In genomic region chr10:96080440-96081381, GRCm38 (mm10) we compare ENCODE assay signal across 10 mouse cellular contexts. TPM values are rescaled to one million over a fixed set of nuclear protein-coding genes. Genes with fewer than 3 reads are reported as not detected.
DNase-seq lines count a peak whose midpoint lies in the region; ATAC-seq and TF ChIP-seq lines count a peak whose summit lies in the region.
"Had no signal": no experiment of that assay in that cellular context is flagged by ENCODE, and none has a peak within 500 bp of the region (broad histone marks: within the 10 kb centered on the region; RNA-seq: fewer than 3 reads in every experiment).

No protein-coding gene starts in this region.

- no peaks in the 10 kb centered on the region for H3K27me3 ChIP-seq in kidney, embryonic 16.5 days (ENCODE audit: insufficient read depth, low read length)
- H3K27me3 ChIP-seq in embryonic facial prominence, embryonic 11.5 days (ENCODE audit: control insufficient read depth, insufficient read depth, low read length), result no peaks in the 10 kb centered on the region
- H3K27me3 ChIP-seq in liver, postnatal 0 days (ENCODE audit: insufficient read depth, low read length), result no peaks in the 10 kb centered on the region
- H3K27me3 ChIP-seq: neural tube, embryonic 12.5 days had no signal

- H3K4me3 ChIP-seq in kidney, embryonic 16.5 days (ENCODE audit: low read length), result no peak overlapping the region
- H3K4me3 ChIP-seq in embryonic facial prominence, embryonic 11.5 days (ENCODE audit: low read depth, low read length), result no peak overlapping the region
- H3K4me3 ChIP-seq in liver, postnatal 0 days (ENCODE audit: low read depth, low read length), result no peak overlapping the region
- H3K4me3 ChIP-seq: neural tube, embryonic 12.5 days had no signal

- WGBS in kidney, embryonic 16.5 days, result 64% methylated on average over 21 of the region's 21 CpGs
- WGBS in embryonic facial prominence, embryonic 11.5 days, result 55% methylated on average over 21 of the region's 21 CpGs
- WGBS in liver, postnatal 0 days (ENCODE audit: insufficient replicate concordance), result 50% methylated on average over 21 of the region's 21 CpGs

- no peak overlapping the region for H3K4me2 ChIP-seq in kidney, embryonic 16.5 days (replicated peaks; ENCODE audit: low read depth, low read length)
- H3K4me2 ChIP-seq in embryonic facial prominence, embryonic 11.5 days (ENCODE audit: low read depth, low read length), result no peak overlapping the region
- no peak overlapping the region for H3K4me2 ChIP-seq in liver, postnatal 0 days (ENCODE audit: low read depth, low read length)
- H3K4me2 ChIP-seq: neural tube, embryonic 12.5 days had no signal

- no peaks in the 10 kb centered on the region for H3K36me3 ChIP-seq in kidney, embryonic 16.5 days (ENCODE audit: insufficient read depth, low read length)
- H3K36me3 ChIP-seq in embryonic facial prominence, embryonic 11.5 days (replicated peaks; ENCODE audit: control insufficient read depth, insufficient read depth, low read depth, low read length), result no peaks in the 10 kb centered on the region
- H3K36me3 ChIP-seq in liver, postnatal 0 days (replicated peaks; ENCODE audit: insufficient read depth, low read length), result no peaks in the 10 kb centered on the region
- H3K36me3 ChIP-seq: neural tube, embryonic 12.5 days had no signal

- ATAC-seq in kidney, embryonic 16.5 days (ENCODE audit: low FRiP score, low TSS enrichment), result no peak
- ATAC-seq in embryonic facial prominence, embryonic 11.5 days (replicated peaks; ENCODE audit: insufficient number of reproducible peaks, low FRiP score, low TSS enrichment, low read depth), result no peak
- ATAC-seq in liver, postnatal 0 days, result no peak
- no peak for ATAC-seq in activated CD4-positive, CD25-positive, alpha-beta regulatory T cell, adult 4 months

- DNase-seq in kidney, adult 9 months, result peak; percentile 20
- peak; percentile 61 for DNase-seq in NIH3T3 (ENCODE audit: low read depth)
- DNase-seq in embryonic facial prominence, embryonic 11.5 days (ENCODE audit: low spot score), result peak; percentile 61
- DNase-seq in liver, postnatal 0 days, result peak; percentile 27
- DNase-seq in frontal cortex, postnatal 36 days (ENCODE audit: low spot score in 2 of 2), result no peak
- no peak for DNase-seq in testis, postnatal 10 days (ENCODE audit: low spot score)

- no peak for TF ChIP-seq EP300 in liver, postnatal 0 days (IDR thresholded peaks at IDR 0.05; ENCODE audit: low read depth)

- no peaks in the 10 kb centered on the region for H3K9me3 ChIP-seq in kidney, embryonic 16.5 days (ENCODE audit: low read length)
- H3K9me3 ChIP-seq in embryonic facial prominence, embryonic 11.5 days (replicated peaks; ENCODE audit: control insufficient read depth, low read length), result no peaks in the 10 kb centered on the region
- no peaks in the 10 kb centered on the region for H3K9me3 ChIP-seq in liver, postnatal 0 days (ENCODE audit: low read length)
- H3K9me3 ChIP-seq: neural tube, embryonic 12.5 days had no signal

- H3K4me1 ChIP-seq in kidney, embryonic 16.5 days (ENCODE audit: insufficient read depth, low read length), result no peaks in the 10 kb centered on the region
- H3K4me1 ChIP-seq in embryonic facial prominence, embryonic 11.5 days (ENCODE audit: control insufficient read depth, insufficient read depth, low read length), result no peaks in the 10 kb centered on the region
- H3K4me1 ChIP-seq in liver, postnatal 0 days (ENCODE audit: insufficient read depth), result no peaks in the 10 kb centered on the region

- no peak overlapping the region for H3K9ac ChIP-seq in kidney, embryonic 16.5 days (replicated peaks; ENCODE audit: low read length)
- H3K9ac ChIP-seq in embryonic facial prominence, embryonic 11.5 days (replicated peaks; ENCODE audit: low read length), result no peak overlapping the region
- no peak overlapping the region for H3K9ac ChIP-seq in liver, postnatal 0 days (replicated peaks)
- H3K9ac ChIP-seq: neural tube, embryonic 12.5 days had no signal

- H3K27ac ChIP-seq in kidney, embryonic 16.5 days (ENCODE audit: low read length), result no peak overlapping the region
- H3K27ac ChIP-seq in embryonic facial prominence, embryonic 11.5 days (replicated peaks; ENCODE audit: low read depth, low read length), result no peak overlapping the region
- H3K27ac ChIP-seq in liver, postnatal 0 days (ENCODE audit: low read depth), result no peak overlapping the region
- H3K27ac ChIP-seq: neural tube, embryonic 12.5 days had no signal

- TF ChIP-seq CTCF in liver, postnatal 0 days (IDR thresholded peaks at IDR 0.05; ENCODE audit: low read depth), result peak; percentile 84

RNA-seq across cellular contexts. Expression of gene Gm5426, which starts 55.7 kb away (rescaled TPM):
- polyA plus RNA-seq in kidney, embryonic 16.5 days (2015; fragmentation: Nextera tagmentation; extraction: Ambion mirVana), result not detected in 2 replicates
- not detected in 2 replicates for polyA plus RNA-seq in embryonic facial prominence, embryonic 11.5 days (2014; fragmentation: Nextera tagmentation; extraction: Ambion mirVana)
- polyA plus RNA-seq in liver, postnatal 0 days (2015; fragmentation: Nextera tagmentation; extraction: Ambion mirVana), result not detected in 2 replicates
- 1 to 10 TPM in 1 of 2 experiments, not detected in 1; 1.5 TPM for polyA plus RNA-seq in activated CD4-positive, CD25-positive, alpha-beta regulatory T cell, adult 4 months (2017; shearing (Covaris generic))
- polyA plus RNA-seq: heart, embryonic 14.5 days; neural tube, embryonic 12.5 days had no signal

Comparison
In these comparisons a context has a peak if more than half of its experiments do, and no peak if none do; other contexts are left out.
1. DNase-seq: peak in kidney, adult 9 months (single experiment), NIH3T3 (single experiment), embryonic facial prominence, embryonic 11.5 days (single experiment) and liver, postnatal 0 days (single experiment); none in frontal cortex, postnatal 36 days (0 of 2) and testis, postnatal 10 days (single experiment).